Mouse (Mus musculus) testis, postnatal 10 days (tissue): Measurements from ENCODE around the gene Mrps18a.

Experiments
- DNase-seq: peaks from one replicate; pipeline ENCODE4 v3.0.0; 2021; ENCODE audit warnings: low spot score

Gene Mrps18a

GRCm38 (mm10) chr17:46143578-46144423 lies 33.0 kb downstream of the Mrps18a start, which contains the start of gene Rsph9:
TSS of gene Rsph9 (minus strand) at chr17:46144216.
- DNase-seq = peak; percentile 88

- DNase-seq = peak; percentile 87
These were observed 42.3 kb downstream of the Mrps18a start, which contains the start of gene Mad2l1bp for GRCm38 (mm10) chr17:46152847-46153782. TSS of gene Mad2l1bp (minus strand) at chr17:46153553.

GRCm38 (mm10) chr17:46154336-46154735 lies 43.5 kb downstream of the Mrps18a start:
- DNase-seq = no peak

- DNase-seq = no peak
These were observed 45.9 kb downstream of the Mrps18a start for GRCm38 (mm10) chr17:46156680-46157079.

GRCm38 (mm10) chr17:46157131-46157530 lies 46.3 kb downstream of the Mrps18a start:
- no peak for DNase-seq

- no peak for DNase-seq
These were observed 48.5 kb downstream of the Mrps18a start for GRCm38 (mm10) chr17:46159236-46159635.

GRCm38 (mm10) chr17:46160090-46160662 lies 49.4 kb downstream of the Mrps18a start:
- DNase-seq = peak; percentile 93

GRCm38 (mm10) chr17:46160686-46161085 lies 49.9 kb downstream of the Mrps18a start, which contains the start of gene Gtpbp2:
TSS of gene Gtpbp2 (plus strand) at chr17:46161032.
- DNase-seq = peak; percentile 95

GRCm38 (mm10) chr17:46161179-46161578 lies 50.4 kb downstream of the Mrps18a start:
- no peak for DNase-seq

GRCm38 (mm10) chr17:46161710-46162109 lies 50.9 kb downstream of the Mrps18a start:
- no peak for DNase-seq

GRCm38 (mm10) chr17:46162551-46162950 lies 51.8 kb downstream of the Mrps18a start:
- no peak for DNase-seq

GRCm38 (mm10) chr17:46162951-46163421 lies 52.2 kb downstream of the Mrps18a start:
- DNase-seq = no peak

- no peak for DNase-seq
These were observed 53.5 kb downstream of the Mrps18a start for GRCm38 (mm10) chr17:46164301-46164700.

- no peak for DNase-seq
These were observed 54.0 kb downstream of the Mrps18a start for GRCm38 (mm10) chr17:46164791-46165190.

- DNase-seq = peak; percentile 54
These were observed 54.7 kb downstream of the Mrps18a start for GRCm38 (mm10) chr17:46165460-46165859.

GRCm38 (mm10) chr17:46166270-46166669 lies 55.5 kb downstream of the Mrps18a start:
- DNase-seq = no peak

- peak; percentile 53 for DNase-seq
These were observed 56.2 kb downstream of the Mrps18a start for GRCm38 (mm10) chr17:46167014-46167413.

- DNase-seq = no peak
These were observed 57.5 kb downstream of the Mrps18a start for GRCm38 (mm10) chr17:46168318-46168717.

GRCm38 (mm10) chr17:46168768-46169167 lies 58.0 kb downstream of the Mrps18a start:
- DNase-seq = no peak

- no peak for DNase-seq
These were observed 59.8 kb downstream of the Mrps18a start for GRCm38 (mm10) chr17:46170538-46170937.
